Mouse (Mus musculus) layer of hippocampus, adult 18-20 months (tissue): Measurements from ENCODE around the gene Hoxa10. TPM values are rescaled to one million over a fixed set of nuclear protein-coding genes. Genes with fewer than 3 reads are reported as not detected.

ENCODE experiments used
- DNase-seq, 2 experiments: peaks; one replicate each; pipeline ENCODE4 v3.0.0; 2022; ENCODE audit warnings: low spot score in 2 of 2
- microRNA-seq, 2 experiments: library from miRNA; unstranded; fragments of <30 nt; microRNA quantifications; one replicate each; pipeline ENCODE4 v1.2.0; 2021
- total RNA-seq, 2 experiments: library from RNA; stranded (reverse); gene quantifications; 2 replicates each; pipeline ENCODE4 v1.2.3; 2021

Gene Hoxa10
- total RNA-seq, 2 experiments from 2014 or later, result not detected

- no peak for DNase-seq
Measured at GRCm38 (mm10) chr6:52186500-52186899, 54.2 kb downstream of the Hoxa10 start.

DNA sequence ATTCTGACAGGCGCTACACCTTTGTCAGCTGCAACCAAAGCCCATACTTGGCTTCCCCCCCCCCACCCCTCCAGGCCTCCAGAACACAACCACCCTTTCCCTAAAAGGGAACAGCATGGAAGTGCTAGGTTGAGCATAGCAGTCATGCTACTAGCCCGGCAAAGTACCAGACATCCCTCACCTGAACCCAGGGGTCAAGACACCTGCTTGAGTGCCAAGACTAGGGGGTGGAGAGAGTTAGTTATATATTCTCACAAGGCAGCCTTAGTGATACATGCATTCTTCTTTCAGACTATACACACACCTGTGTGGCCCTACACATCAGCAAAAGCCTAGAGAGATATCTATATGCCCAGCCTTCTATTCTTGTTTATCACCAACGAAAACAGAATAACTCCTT lies 54.8 kb downstream of the Hoxa10 start:
- no peak for DNase-seq

DNA sequence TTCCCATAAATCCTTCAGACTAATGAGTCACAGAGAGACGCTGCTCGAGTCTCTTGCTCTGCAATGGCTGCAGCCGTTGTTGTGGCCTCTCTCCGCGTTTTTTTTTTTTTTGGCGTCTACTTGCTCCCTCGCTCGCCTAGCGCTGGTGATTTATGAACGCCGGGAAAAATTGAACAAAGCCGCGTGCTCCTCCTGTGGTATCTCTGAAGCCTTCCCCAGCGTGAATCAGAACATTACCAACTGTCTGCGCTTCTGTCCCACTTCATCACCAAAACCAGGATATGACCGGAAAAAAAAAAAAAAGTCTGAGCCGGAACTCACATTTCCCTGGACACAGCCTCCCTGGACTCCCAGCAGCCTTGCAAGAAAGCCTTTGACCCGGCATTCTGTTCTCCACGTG lies 55.4 kb downstream of the Hoxa10 start:
- DNase-seq, result no peak

- DNase-seq, result no peak
Measured at GRCm38 (mm10) chr6:52184668-52185067, 56.0 kb downstream of the Hoxa10 start.

- no peak for DNase-seq
Measured at GRCm38 (mm10) chr6:52183311-52184080, 57.2 kb downstream of the Hoxa10 start.

DNA sequence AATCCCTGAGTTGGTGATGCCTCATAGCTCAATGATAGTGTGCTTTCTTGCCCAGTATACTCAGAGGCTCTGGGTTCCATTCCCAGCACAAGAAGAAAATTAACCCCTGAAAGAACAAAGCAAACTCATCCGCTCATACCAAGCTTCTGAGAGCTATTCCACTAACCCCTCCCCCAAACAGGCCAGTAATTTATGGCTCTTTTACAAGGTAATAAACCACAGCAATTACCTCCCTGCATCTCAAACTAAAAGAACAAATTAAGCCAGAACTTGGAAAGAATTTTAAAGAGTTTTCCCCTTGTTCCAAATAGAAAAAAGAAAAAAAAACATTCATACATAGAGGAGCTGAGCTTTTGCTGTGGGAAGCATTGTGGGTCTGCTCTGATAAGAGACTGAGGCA lies 57.9 kb downstream of the Hoxa10 start:
- DNase-seq, result no peak

- DNase-seq, result no peak
Measured at GRCm38 (mm10) chr6:52182030-52182429, 58.6 kb downstream of the Hoxa10 start.

Small RNA genes lying within 50 kb of the gene (microRNA-seq; reads per million reads assigned to microRNA genes)
- gene Mir196b, result 4.2 to 7.2 reads per million in 2 experiments

Other genes with a start within 250 kb of the Hoxa10 start
- 10 to 100 TPM; 20.8 to 21.4 TPM for gene Skap2, start 228.3 kb downstream of the Hoxa10 start, total RNA-seq
- gene Hoxa1, start 82.5 kb downstream of the Hoxa10 start, total RNA-seq, result not detected
- gene Hoxa2, start 76.0 kb downstream of the Hoxa10 start, total RNA-seq, result not detected
- gene 5730596B20Rik, start 63.4 kb downstream of the Hoxa10 start, total RNA-seq, result not detected
- not detected for gene Hoxa4, start 49.1 kb downstream of the Hoxa10 start, total RNA-seq
- gene Hoxa5, start 36.3 kb downstream of the Hoxa10 start, total RNA-seq, result not detected
- not detected for gene Hoxa6, start 32.1 kb downstream of the Hoxa10 start, total RNA-seq
- not detected for gene Hoxa3, start 27.5 kb downstream of the Hoxa10 start, total RNA-seq
- not detected for gene Gm28308, start 27.5 kb downstream of the Hoxa10 start, total RNA-seq
- under 1 TPM in 1 of 2 experiments, not detected in 1; 0.36 TPM for gene Hoxa7, start 19.0 kb downstream of the Hoxa10 start, total RNA-seq
- not detected for gene Hoxa9, start 9.8 kb downstream of the Hoxa10 start, total RNA-seq
- gene Hoxa11, start 5.0 kb upstream of the Hoxa10 start, total RNA-seq, result not detected
- not detected for gene Hoxa13, start 20.0 kb upstream of the Hoxa10 start, total RNA-seq
- gene Evx1, start 72.6 kb upstream of the Hoxa10 start, total RNA-seq, result not detected